Mouse (Mus musculus) cerebellum, adult 9-11 months (tissue): ENCODE measurements around the gene Adamts5.

ENCODE experiments used
- DNase-seq: peaks from one replicate; pipeline ENCODE4 v3.0.0; 2022

Adamts5 gene

DNA sequence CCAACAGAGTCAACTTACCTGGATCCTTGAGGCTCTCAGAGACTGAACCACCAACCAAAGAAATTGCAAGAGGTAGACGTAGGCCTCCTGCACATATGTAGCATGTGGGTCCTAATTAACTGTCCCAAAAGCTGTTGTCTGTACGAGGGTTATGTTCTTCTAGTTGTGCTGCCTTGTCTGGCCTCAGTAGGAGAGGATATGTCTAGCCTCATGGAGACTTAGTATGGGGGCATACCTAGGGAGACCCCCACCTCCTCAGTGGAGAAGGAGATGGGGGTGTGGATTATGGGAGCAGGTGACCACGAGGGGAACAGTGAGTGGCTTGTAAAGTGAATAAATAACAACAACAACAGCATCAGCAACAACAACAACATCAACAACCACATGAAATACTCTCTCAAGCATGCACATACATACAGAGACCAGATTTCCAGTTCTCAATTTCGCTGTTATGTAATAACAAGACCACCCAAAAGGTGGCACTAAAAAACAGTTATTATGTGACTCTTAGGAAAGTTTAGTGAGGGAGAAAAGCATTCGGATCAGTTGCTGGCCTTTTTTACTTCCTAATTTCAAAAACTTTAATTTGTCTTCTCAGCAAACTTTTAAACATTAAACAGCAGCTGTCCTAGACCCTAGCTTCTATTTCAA is 81.7 kb downstream of the Adamts5 start:
- no peak for DNase-seq

DNA sequence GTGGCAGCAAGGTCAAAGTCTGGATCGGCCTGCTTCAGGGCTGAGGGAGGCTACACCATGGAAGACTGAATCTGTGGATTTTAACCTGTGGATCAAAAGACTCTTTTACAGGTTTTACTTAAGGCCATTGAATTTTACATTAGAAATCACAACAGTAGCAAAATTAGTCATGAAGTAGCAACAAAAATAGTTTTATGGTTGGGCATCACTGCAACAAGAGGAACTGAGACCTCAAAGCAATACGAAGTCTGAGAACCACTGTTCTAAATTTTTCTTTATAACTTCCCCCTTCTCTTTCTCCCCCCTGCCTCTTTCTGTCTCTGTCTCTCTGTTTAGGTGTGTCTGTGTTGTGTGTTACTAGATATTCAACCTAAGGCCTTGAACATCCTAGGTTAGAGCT is 87.5 kb downstream of the Adamts5 start:
- no peak for DNase-seq

GRCm38 (mm10) chr16:85807626-85808025 is 94.0 kb downstream of the Adamts5 start:
- peak; percentile 18 for DNase-seq

- no peak for DNase-seq
Observed at GRCm38 (mm10) chr16:85807072-85807471, 94.6 kb downstream of the Adamts5 start.
